Mouse (Mus musculus) gastrocnemius, postnatal 14 days (tissue): ENCODE data around the gene Sult1a1. TPM values are rescaled to one million over a fixed set of nuclear protein-coding genes. Genes with fewer than 3 reads are reported as not detected.
A peak's percentile ranks its signal among the peaks of the same experiment; 100 is the strongest.

ENCODE experiments used
- DNase-seq: peaks from one replicate; pipeline ENCODE4 v3.0.0; 2021; ENCODE audit warnings: mixed read lengths
- intact Hi-C: fragments of 180-260 bp; cut with DNase I; formaldehyde crosslinking; loops from one replicate; pipeline ENCODE4 v1.15.1; 2025; ENCODE audit warnings: low total_unique reads
- long read RNA-seq, 2 experiments: library from polyadenylated mRNA; stranded (forward); transcript quantifications; one replicate each; pipeline ENCODE4 v2.0.0; 2021
- total RNA-seq, 2 experiments: library from RNA; stranded (reverse); gene quantifications; 2 replicates each; pipeline ENCODE4 v1.2.3; 2021

The Sult1a1 gene
- 10 to 100 TPM; 20.3 to 45.9 TPM for total RNA-seq
- long read RNA-seq, experiment 1, transcript Sult1a1-202 (8 exons, 1,289 nt) = major isoform, 40 of 47 reads
- long read RNA-seq, experiment 1, partial matches to known transcripts = 1 of 47 reads
- long read RNA-seq, experiment 1, other reads (novel, unspliced or antisense) = 6 of 47 reads
- long read RNA-seq, experiment 2, transcript Sult1a1-202 (8 exons, 1,289 nt) = major isoform, 40 of 47 reads
- long read RNA-seq, experiment 2, partial matches to known transcripts = 4 of 47 reads
- long read RNA-seq, experiment 2, other reads (novel, unspliced or antisense) = 3 of 47 reads

- intact Hi-C loops = no loop called here
- no peak for DNase-seq
Measured at GRCm38 (mm10) chr7:126676207-126676606, at the start of gene Sult1a1. Gene Sult1a1 (minus strand): TSS chr7:126676432.

- intact Hi-C loops = no loop called here
- no peak for DNase-seq
Measured at GRCm38 (mm10) chr7:126725667-126726066, 49.4 kb upstream of the Sult1a1 start.

- intact Hi-C loops = no loop called here
- DNase-seq = no peak
Measured at GRCm38 (mm10) chr7:126725077-126725476, 48.8 kb upstream of the Sult1a1 start.

GRCm38 (mm10) chr7:126721635-126722034 lies 45.4 kb upstream of the Sult1a1 start:
- no peak for DNase-seq
- intact Hi-C loops = no loop called here

- no peak for DNase-seq
- intact Hi-C loops = no loop called here
Measured at GRCm38 (mm10) chr7:126718787-126719337, 42.6 kb upstream of the Sult1a1 start.

GRCm38 (mm10) chr7:126717566-126717965 lies 41.3 kb upstream of the Sult1a1 start:
- intact Hi-C loops = no loop called here
- no peak for DNase-seq

GRCm38 (mm10) chr7:126715679-126716078 lies 39.4 kb upstream of the Sult1a1 start:
- intact Hi-C loops = no loop called here
- DNase-seq = no peak

GRCm38 (mm10) chr7:126711910-126712309 lies 35.7 kb upstream of the Sult1a1 start:
- intact Hi-C loops = no loop called here
- no peak for DNase-seq

- intact Hi-C loops = no loop called here
Measured at GRCm38 (mm10) chr7:126710266-126710665, 34.0 kb upstream of the Sult1a1 start.

GRCm38 (mm10) chr7:126708175-126708952 lies 32.1 kb upstream of the Sult1a1 start:
- intact Hi-C loops = no loop called here

More at GRCm38 (mm10) chr7:126710266-126710665, 34.0 kb upstream of the Sult1a1 start:
- DNase-seq = no peak

GRCm38 (mm10) chr7:126707442-126708174 lies 31.4 kb upstream of the Sult1a1 start, which contains the start of gene Coro1a:
Gene Coro1a (minus strand): TSS chr7:126707787.
- DNase-seq = no peak
- intact Hi-C loops = no loop called here

More at GRCm38 (mm10) chr7:126708175-126708952, 32.1 kb upstream of the Sult1a1 start:
- DNase-seq = no peak

GRCm38 (mm10) chr7:126704121-126704980 lies 28.1 kb upstream of the Sult1a1 start:
- intact Hi-C loops = loop anchor here (5.0 kb wide), 1 partner anchor 127 kb away; no protein-coding TSS in a partner anchor
- peak; percentile 80 for DNase-seq

- intact Hi-C loops = loop anchor here (5.0 kb wide), 1 partner anchor 126 kb away; no protein-coding TSS in a partner anchor
- DNase-seq = no peak
Measured at GRCm38 (mm10) chr7:126703757-126704077, 27.5 kb upstream of the Sult1a1 start.

GRCm38 (mm10) chr7:126702861-126703756 lies 26.9 kb upstream of the Sult1a1 start:
- intact Hi-C loops = loop anchor here (5.0 kb wide), 1 partner anchor 126 kb away; no protein-coding TSS in a partner anchor
- no peak for DNase-seq

GRCm38 (mm10) chr7:126702358-126702757 lies 26.1 kb upstream of the Sult1a1 start:
- intact Hi-C loops = loop anchor here (5.0 kb wide), 1 partner anchor 125 kb away; no protein-coding TSS in a partner anchor
- no peak for DNase-seq

- intact Hi-C loops = loop anchor here (5.0 kb wide), 1 partner anchor 124 kb away; no protein-coding TSS in a partner anchor
- DNase-seq = no peak
Measured at GRCm38 (mm10) chr7:126701559-126702357, 25.5 kb upstream of the Sult1a1 start.

- DNase-seq = peak; percentile 88
- intact Hi-C loops = loop anchor here (5.0 kb wide), 1 partner anchor 124 kb away; no protein-coding TSS in a partner anchor
Measured at GRCm38 (mm10) chr7:126701070-126701469, 24.8 kb upstream of the Sult1a1 start.
